Mouse (Mus musculus): ENCODE results near the gene Clcn1.

The Clcn1 gene

DNA sequence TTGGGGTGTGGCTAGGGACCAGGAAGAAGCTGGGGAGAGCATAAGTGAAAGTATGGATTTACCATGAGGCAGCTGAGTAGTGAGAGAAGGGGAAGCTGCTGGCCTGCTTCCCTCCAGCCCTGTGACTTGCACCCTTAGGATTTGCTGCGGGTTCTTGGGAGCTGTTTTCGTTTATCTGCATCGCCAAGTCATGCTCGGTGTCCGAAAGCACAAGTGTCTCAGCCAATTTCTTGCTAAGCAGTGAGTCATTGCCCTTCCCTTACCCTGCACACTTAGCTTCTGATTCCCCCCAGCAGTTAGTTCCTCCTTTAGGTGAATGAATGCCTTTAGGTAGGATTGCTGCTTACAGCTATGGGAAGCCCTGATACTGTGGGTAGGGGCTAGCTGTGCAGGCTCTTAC, 12.9 kb downstream of the Clcn1 start:
- DNase-seq (ENCODE audit: extremely low spot score, low read depth, low spot score) = no peak

- no peak for DNase-seq (ENCODE audit: extremely low spot score, low read depth, low spot score)
Observed at GRCm38 (mm10) chr6:42309816-42310378, 23.4 kb downstream of the Clcn1 start.

DNA sequence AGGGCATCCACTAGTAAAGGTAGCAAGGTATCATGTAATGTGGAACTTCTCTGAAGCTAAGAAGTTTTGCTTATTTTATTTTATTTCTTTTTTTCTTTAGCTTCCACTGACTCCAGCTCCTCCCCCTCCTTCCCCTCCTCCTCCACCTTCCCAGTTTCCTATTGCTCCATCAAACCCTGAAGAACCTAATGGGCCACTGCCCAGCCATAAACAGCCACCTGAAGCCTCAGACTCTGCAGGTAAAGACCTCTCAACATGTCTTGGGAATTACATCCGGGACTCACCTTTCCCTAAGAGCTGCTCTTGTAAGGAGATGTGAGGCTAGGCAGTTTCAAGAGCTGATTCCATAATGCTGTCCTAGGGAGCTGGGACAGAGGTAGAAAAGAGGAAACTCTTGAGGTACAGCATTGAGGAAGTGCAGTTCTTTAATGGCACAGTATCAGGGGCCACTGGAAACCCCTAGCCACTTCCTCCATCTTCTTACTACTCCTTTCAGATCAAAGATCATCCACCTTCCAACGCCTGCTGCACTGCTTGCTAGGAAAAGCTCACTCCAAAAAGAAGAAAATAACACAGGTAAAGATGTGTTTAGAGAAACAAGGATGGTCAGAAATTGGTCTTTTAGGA, 24.1 kb downstream of the Clcn1 start:
- no peak for DNase-seq (ENCODE audit: extremely low spot score, low read depth, low spot score)

DNA sequence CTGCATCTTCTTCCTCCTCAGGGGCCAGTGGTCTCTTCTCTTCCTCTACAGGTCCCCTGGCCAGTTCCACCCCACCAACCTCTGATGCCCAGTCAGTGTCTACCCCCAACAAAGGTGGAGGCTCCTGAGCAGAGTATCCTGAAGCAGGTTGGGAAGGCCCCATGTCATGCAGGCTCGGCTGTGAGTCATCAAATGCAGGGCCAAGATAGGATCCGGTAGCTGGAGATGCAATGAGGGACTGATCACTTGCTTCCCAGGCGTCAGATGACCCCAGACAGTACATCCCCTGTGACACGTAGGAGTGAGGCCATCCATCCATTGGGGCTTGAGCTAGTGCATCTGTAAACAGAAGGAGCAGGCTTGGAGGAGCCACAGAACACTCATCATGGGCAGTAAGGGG, 31.8 kb downstream of the Clcn1 start:
- DNase-seq (ENCODE audit: extremely low spot score, low read depth, low spot score) = no peak

- no peak for DNase-seq (ENCODE audit: extremely low spot score, low read depth, low spot score)
Observed at GRCm38 (mm10) chr6:42323371-42324066, 37.0 kb downstream of the Clcn1 start.

DNA sequence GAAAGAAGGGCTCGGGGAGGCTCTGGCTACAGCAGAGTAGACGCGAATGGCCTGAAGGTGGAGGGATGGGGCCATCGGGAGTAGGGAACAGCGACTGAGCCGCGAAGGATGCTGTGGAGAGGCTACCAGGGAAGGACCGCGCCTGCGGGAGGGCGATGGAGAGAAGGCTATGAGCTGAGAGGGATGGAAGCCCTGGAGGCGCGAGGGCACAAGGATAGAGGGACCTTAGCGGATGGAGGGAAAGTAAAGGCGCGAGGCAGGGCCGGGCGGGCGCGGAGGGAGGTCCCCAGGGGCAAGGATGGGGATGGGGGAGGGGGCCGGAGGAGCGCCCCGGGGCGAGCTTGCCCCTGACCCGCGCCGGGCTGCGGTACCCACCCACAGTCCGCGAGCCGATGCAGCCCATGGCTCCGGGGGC, 37.6 kb downstream of the Clcn1 start:
- no peak for DNase-seq (ENCODE audit: extremely low spot score, low read depth, low spot score)

DNA sequence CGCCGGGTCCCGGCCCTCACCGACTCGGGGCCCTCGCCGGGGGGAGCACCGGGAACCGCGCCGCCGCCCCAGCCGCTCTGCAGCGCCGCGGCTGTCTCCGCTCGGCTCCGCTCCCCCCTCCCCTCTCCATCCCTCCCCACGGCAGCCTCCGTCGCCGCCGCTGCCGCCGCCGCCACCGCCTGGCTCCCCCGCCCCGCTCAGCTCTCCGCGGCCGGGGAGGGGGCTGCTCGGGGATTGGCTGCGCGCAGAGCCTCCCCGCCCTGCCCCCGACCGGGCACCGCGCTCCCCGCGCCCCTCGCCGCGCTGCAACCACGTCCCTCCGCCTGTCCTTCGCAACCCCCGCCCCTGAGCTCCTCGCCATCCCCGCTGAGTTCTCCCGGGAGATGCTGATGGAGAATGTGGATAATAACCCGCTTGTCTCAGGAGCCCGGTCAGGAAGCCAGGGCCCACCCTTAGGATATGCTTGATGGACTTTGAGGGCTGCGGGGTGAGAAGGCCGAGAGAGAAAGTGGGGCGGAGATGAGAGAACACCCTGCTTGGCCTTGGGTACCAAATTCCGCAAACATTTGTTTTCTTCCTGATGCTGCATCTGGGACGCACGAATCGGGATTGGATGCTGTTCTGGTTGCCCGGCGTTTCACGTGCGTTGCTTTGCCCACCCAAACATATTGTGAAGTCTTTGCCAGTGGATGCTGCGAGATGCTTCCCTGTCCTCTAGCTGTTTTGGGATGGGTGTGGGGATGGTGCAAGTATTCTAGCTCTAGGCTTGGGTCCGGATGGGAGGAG, 38.2 kb downstream of the Clcn1 start, which contains the start of gene Fam131b:
Fam131b (minus strand) TSS at position 162 of the 786 bp plus-strand sequence.
- peak; percentile 10 for DNase-seq (ENCODE audit: extremely low spot score, low read depth, low spot score)

GRCm38 (mm10) chr6:42325268-42325609, 38.8 kb downstream of the Clcn1 start:
- DNase-seq (ENCODE audit: extremely low spot score, low read depth, low spot score) = peak; percentile 54

DNA sequence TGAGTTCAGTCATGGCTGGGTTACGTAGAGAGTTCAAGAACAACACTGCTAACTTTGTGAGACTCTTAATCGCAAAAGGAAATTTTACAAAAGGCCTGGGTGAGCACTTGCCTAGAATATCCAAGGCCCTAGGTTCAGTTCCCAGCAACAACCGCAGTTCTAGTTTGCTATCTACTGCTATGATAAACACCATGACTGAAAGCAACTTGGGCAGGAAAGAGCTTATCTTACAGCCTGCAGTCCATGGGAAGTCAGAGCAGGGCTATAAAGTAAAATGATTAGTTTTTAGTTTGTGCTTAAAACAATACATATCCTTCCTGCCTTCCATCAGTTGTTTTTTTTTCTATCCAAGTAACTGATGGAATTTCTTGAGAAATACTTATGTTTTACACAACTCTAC, 40.0 kb downstream of the Clcn1 start:
- no peak for DNase-seq (ENCODE audit: extremely low spot score, low read depth, low spot score)

DNA sequence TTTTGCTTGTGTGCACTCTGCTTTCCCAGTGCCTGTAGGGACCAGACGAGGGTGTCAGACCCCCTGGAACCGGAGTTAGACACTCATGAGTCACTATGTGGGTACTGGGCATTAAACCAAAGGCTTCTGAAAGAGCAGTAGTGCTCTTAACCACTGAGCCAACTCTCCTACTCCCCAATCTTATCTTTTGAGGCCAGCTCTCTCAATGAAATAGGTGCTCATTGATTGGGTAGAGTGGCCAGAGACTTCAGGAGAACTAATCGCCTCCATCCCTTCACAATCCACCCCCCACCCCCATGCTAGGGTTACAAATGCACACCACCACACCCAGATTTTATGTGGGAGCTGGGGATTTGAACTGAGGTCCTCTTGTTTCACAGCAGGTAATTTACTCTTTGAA, 42.3 kb downstream of the Clcn1 start:
- DNase-seq (ENCODE audit: extremely low spot score, low read depth, low spot score) = no peak

DNA sequence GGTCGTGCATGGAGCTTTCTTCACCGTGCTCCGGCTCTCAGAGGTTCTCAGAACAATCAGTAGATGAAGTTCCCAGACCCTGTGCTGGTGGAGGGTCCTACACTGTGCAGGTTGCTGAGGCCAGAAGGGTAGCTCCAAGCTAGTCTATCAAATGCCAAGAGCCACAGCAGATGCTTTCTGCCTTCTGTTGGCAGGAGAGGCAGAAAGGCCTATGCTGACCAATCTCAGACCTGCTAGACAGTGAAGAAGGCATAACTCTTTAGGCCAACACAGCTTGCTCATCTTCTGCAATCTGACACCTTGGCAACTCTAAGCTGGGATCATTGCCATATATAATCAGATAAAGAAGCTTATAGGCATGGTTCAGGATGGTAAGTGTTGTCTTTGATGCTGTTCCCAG, 43.7 kb downstream of the Clcn1 start:
- no peak for DNase-seq (ENCODE audit: extremely low spot score, low read depth, low spot score)

DNA sequence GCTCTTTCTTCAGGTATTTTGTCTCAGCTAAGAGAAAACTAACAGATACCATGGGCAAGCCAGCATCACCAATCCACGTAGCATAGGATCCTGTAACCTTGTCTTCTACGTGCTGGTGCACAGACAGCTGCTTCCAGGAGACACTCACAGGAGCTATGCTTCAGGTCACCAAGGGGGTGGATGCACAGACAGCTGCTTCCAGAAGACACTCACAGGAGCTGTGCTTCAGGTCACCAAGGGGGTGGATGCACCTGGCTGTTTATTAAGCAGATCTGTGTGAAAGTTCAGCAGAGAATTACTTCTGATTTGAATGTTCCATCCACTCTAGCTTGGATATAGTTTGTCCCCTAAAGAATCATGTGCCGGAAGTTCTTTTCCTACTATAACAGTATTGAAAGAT, 44.5 kb downstream of the Clcn1 start:
- no peak for DNase-seq (ENCODE audit: extremely low spot score, low read depth, low spot score)

- DNase-seq (ENCODE audit: extremely low spot score, low read depth, low spot score) = no peak
Observed at GRCm38 (mm10) chr6:42339189-42339588, 52.7 kb downstream of the Clcn1 start.

DNA sequence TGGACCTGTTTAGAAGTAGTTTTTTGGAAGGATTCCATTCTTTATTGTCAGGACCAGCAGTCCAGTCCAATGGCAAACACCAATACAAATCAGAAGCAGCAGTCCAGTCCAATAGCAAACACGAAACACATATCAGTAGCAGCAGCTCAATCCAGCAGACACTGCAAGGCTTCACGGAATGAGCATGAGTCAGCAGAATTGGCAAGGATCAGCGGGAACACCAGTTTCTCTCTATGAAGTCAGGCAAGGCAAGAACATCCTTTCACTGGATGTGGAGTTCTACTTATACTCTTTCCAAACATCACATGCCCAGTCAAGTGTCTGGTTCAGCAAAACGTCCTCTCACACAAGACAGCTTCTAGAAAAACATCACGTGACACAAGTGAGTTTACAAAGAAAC, 53.5 kb downstream of the Clcn1 start:
- DNase-seq (ENCODE audit: extremely low spot score, low read depth, low spot score) = no peak

DNA sequence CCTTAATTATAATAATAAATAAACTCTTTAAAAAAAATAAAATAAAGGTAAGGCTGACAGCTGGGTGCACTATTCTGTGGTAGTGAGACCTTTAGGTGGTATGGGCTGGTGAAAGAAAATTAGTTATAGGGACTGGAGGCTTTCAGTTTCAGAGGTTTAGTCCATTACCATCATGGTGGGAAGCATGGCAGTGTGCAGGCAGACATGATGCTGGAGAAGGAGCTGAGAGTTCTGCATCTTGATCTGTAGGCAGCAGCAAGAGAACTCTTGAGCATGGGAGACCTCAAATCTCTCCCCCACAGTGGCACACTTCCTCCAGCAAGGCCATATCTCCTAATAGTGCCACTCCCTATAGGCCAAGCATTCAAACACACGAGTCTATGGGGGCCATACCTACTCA, 55.7 kb downstream of the Clcn1 start:
- DNase-seq (ENCODE audit: extremely low spot score, low read depth, low spot score) = no peak

GRCm38 (mm10) chr6:42343361-42344120, 57.1 kb downstream of the Clcn1 start:
- DNase-seq (ENCODE audit: extremely low spot score, low read depth, low spot score) = no peak

DNA sequence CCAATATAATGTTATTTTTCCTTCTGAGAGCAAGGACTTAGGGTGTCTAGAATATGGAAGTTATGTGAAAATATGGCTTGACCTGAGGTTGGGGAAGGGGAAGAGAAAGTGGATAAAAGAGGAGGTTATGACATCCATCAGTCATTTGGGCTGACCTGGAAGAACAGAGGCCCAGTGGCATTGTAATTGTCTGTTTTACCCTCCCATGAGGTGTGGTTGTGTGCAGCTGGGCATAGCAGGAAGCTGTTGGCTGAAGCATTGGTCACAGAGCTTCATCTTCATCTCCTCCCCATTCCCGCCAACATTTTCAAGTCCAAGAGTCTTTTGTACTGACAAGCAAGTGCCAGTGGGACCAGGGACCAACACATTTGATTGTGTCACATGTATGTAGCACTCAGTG, 57.8 kb downstream of the Clcn1 start:
- no peak for DNase-seq (ENCODE audit: extremely low spot score, low read depth, low spot score)

DNA sequence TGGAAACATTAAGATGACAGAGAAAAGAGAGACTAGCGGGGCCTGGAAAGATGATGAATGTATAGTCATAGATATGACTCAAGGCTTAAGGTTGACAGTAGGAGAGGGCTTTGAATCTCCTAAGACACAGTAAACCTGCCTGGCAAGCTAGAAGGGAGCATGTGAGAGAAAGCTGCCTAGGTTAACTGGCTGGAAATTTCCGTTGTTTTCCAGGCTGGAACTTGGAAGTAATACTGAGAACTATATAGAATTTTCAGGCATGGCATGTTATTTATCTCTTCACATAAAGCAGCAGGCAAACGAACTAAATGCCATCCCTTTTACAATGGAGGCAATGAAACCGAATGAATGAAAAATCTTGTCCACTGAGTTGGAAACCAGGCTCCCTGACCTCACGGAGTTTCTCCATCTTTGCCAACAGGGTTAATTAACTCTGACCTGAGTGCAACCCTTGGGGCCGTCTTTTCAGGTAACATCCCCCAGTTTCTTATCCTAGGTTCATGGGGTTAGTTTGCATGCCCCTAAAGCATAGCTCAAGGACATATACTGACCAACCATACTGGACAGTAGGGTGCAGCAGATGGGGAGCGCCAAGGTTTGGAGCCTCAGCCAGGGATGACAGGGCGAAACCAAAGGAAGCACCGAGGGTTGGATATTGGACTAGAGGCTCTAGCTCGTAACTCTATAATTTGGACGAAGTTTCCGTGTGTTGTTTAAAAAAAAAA, 62.0 kb downstream of the Clcn1 start:
- DNase-seq (ENCODE audit: extremely low spot score, low read depth, low spot score) = no peak

DNA sequence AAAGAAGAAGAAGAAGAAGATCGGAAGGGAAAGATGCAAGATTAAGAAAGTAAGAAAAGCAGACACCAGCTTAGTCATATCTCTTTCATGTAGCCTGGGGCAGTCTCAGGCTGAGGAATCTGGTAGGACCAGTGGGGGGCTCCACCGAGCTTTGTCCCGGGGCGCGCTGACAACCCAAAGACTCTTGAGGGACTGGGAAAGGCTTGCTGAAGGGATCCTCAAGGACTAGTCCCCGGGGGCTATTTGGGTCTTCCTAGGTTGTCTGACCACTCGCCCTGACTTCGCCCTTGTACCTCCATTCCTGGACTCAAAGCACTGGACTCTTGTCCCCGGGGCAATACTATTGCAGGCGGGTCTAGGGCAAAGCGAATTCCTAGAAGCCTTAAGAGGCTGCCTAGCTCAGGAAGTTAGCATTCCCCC, 62.5 kb downstream of the Clcn1 start:
- no peak for DNase-seq (ENCODE audit: extremely low spot score, low read depth, low spot score)

- DNase-seq (ENCODE audit: extremely low spot score, low read depth, low spot score) = peak; percentile 39
Observed at GRCm38 (mm10) chr6:42349426-42350020, 63.0 kb downstream of the Clcn1 start, which contains the start of gene Zyx. TSS of gene Zyx (plus strand) at chr6:42349630.
